ENCODE assay signal across 8 mouse cellular contexts in the genomic region with DNA sequence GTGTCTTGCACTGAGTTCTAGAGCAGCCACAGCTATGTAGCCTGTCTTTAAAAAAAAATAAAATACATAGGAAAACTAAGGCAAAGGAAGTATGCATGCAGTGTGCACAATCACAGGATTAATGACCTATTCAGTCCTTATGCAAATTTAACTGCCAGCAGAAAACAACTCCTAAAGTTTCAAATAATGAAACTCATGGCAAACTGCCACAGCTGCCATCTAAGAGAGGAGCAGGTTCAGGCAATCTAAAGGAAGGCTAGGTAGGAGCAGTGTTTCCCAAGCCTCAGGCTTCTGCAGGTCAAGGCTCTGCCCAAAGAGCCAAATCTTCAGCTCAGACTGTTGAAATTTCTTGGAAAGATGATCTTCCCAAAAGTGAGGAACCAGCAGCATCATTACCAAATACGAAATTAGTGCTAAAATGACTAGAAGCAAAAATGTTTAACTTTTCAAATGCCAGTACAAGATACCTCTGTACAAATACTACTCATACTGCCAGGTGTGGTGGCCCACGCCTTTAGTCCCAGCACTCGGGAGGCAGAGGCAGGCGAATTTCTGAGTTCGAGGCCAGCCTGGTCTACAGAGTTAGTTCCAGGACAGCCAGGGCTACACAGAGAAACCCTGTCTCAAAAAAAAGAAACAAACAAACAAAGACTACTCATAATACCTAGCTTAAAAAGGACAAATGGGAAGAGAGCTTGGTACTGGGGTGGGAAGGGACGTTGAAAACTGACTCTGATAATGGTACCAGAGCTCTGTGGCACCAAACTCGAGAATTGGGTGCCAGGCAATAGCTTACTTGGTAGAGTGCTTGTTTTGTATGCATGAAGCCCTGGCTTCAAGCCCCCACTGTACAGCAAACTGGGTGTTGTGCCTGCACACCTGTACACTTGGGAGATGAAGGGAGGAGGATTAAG. TPM values are rescaled to one million over a fixed set of nuclear protein-coding genes. Genes with fewer than 3 reads are reported as not detected.
DNase-seq lines count a peak whose midpoint lies in the region; ATAC-seq lines count a peak whose summit lies in the region.

No protein-coding gene starts in this region.

- H3K4me2 ChIP-seq in kidney, embryonic 15.5 days: peak overlapping the region; percentile 62
- peak overlapping the region; percentile 19; the same call in 1 of the 2 replicates for H3K4me2 ChIP-seq in midbrain, embryonic 16.5 days (ENCODE audit: low read length)

- no peak overlapping the region for H3K27ac ChIP-seq in kidney, embryonic 15.5 days
- H3K27ac ChIP-seq in midbrain, embryonic 16.5 days (ENCODE audit: low read length): no peak overlapping the region

- peak overlapping the region; percentile 86 for H3K4me3 ChIP-seq in kidney, embryonic 15.5 days (replicated peaks)
- no peak overlapping the region for H3K4me3 ChIP-seq in midbrain, embryonic 16.5 days (ENCODE audit: low read depth, low read length)

- peaks cover 38% of the 10 kb centered on the region for H3K4me1 ChIP-seq in kidney, embryonic 15.5 days
- peaks cover 32% of the 10 kb centered on the region for H3K4me1 ChIP-seq in midbrain, embryonic 16.5 days (ENCODE audit: control insufficient read depth, insufficient read depth, low read length)

- DNase-seq in kidney, adult 11 months: peak; percentile 16
- DNase-seq in kidney, postnatal 4 days: no peak
- DNase-seq in fat pad, adult 2 months (ENCODE audit: extremely low read depth, low read depth, low spot score): peak; percentile 58
- no peak for DNase-seq in right cerebral cortex, postnatal 14 days
- DNase-seq in spleen, postnatal 4 days (ENCODE audit: low spot score in 2 of 2): no peak

- ATAC-seq in kidney, embryonic 15.5 days (replicated peaks; ENCODE audit: low FRiP score): no peak
- no peak for ATAC-seq in midbrain, embryonic 16.5 days
- ATAC-seq in erythroid progenitor cell, adult 5-6 weeks (replicated peaks; ENCODE audit: low FRiP score, poor library complexity, severe bottlenecking): no peak

- no peaks in the 10 kb centered on the region for H3K27me3 ChIP-seq in kidney, embryonic 15.5 days
- H3K27me3 ChIP-seq in midbrain, embryonic 16.5 days (ENCODE audit: control insufficient read depth, insufficient read depth, low read depth, low read length): no peaks in the 10 kb centered on the region

- no peaks in the 10 kb centered on the region for H3K9me3 ChIP-seq in kidney, embryonic 15.5 days (replicated peaks)
- H3K9me3 ChIP-seq in midbrain, embryonic 16.5 days (replicated peaks; ENCODE audit: control insufficient read depth, low read length, poor library complexity, severe bottlenecking): no peaks in the 10 kb centered on the region

- peaks cover 27% of the 10 kb centered on the region for H3K36me3 ChIP-seq in kidney, embryonic 15.5 days
- 0 out of 2 replicates have a peak, but pooled peaks cover 3% of the 10 kb centered on the region for H3K36me3 ChIP-seq in midbrain, embryonic 16.5 days (ENCODE audit: control insufficient read depth, insufficient read depth, low read length)

- H3K9ac ChIP-seq in kidney, embryonic 15.5 days: peak overlapping the region; percentile 92; the same call in 1 of the 2 replicates
- no peak overlapping the region for H3K9ac ChIP-seq in midbrain, embryonic 16.5 days (ENCODE audit: low read depth, low read length)

- 85% methylated on average over 7 of the region's 7 CpGs for WGBS in kidney, embryonic 15.5 days
- 88% methylated on average over 7 of the region's 7 CpGs for WGBS in midbrain, embryonic 16.5 days

RNA-seq across cellular contexts. Expression of a gene that starts 2.1 kb away (rescaled TPM):
- 91.0 and 94.6 TPM in 2 replicates for polyA plus RNA-seq in kidney, embryonic 15.5 days (2015; fragmentation: Nextera tagmentation; extraction: Ambion mirVana)
- 37.9 and 38.1 TPM in 2 replicates for polyA plus RNA-seq in midbrain, embryonic 16.5 days (2015; fragmentation: Nextera tagmentation; extraction: Ambion mirVana)
- 36.5 and 48.7 TPM in 2 replicates for total RNA-seq in erythroid progenitor cell, adult 5-6 weeks (2015; ENCODE audit: low replicate concordance)
- 101 and 152 TPM in 2 replicates for total RNA-seq in erythroid progenitor cell, adult 5-6 weeks (2017; ENCODE audit: low replicate concordance)

RNA-seq across cellular contexts. Expression of a gene that starts 26.3 kb away (rescaled TPM):
- 22.8 and 24.3 TPM in 2 replicates for polyA plus RNA-seq in kidney, embryonic 15.5 days (2015; fragmentation: Nextera tagmentation; extraction: Ambion mirVana)
- polyA plus RNA-seq in midbrain, embryonic 16.5 days (2015; fragmentation: Nextera tagmentation; extraction: Ambion mirVana): 13.7 and 16.1 TPM in 2 replicates
- total RNA-seq in erythroid progenitor cell, adult 5-6 weeks (2015; ENCODE audit: low replicate concordance): 4.7 and 19.3 TPM in 2 replicates
- total RNA-seq in erythroid progenitor cell, adult 5-6 weeks (2017; ENCODE audit: low replicate concordance): 0.39 and 4.0 TPM in 2 replicates

RNA-seq across cellular contexts. Expression of a gene that starts 52.4 kb away (rescaled TPM):
- polyA plus RNA-seq in kidney, embryonic 15.5 days (2015; fragmentation: Nextera tagmentation; extraction: Ambion mirVana): 32.1 and 38.0 TPM in 2 replicates
- 42.4 and 53.5 TPM in 2 replicates for polyA plus RNA-seq in midbrain, embryonic 16.5 days (2015; fragmentation: Nextera tagmentation; extraction: Ambion mirVana)
- total RNA-seq in erythroid progenitor cell, adult 5-6 weeks (2015; ENCODE audit: low replicate concordance): 23.9 and 67.4 TPM in 2 replicates
- total RNA-seq in erythroid progenitor cell, adult 5-6 weeks (2017; ENCODE audit: low replicate concordance): 20.7 and 27.0 TPM in 2 replicates

Comparison
In these comparisons a context has a peak if more than half of its experiments do, and no peak if none do; other contexts are left out.
1. DNase-seq: peak in kidney, adult 11 months (single experiment) and fat pad, adult 2 months (single experiment); none in kidney, postnatal 4 days (0 of 2), right cerebral cortex, postnatal 14 days (single experiment) and spleen, postnatal 4 days (0 of 2).